Mouse (Mus musculus): ENCODE data around the gene Cfap61.

Cfap61 gene

DNA sequence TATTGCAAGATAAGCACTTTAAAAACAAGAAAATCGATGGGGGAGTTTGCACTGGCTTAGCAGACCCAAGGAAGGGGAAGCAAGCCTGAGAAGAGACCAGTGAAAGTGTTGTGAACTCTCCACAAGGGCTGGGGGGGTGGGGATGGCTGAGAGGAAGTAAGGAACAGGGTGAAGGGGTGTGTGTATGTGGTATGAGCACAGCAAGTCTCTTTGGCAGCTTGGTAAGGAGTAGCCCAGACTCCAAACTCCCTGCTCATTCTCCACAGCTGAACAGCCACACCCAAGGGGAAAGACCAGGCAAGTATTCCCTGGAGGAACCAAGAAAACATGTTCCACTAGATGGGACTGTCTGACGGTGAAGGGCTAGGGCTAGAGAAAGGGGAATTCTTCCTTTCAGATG, 76.2 kb downstream of the Cfap61 start:
- DNase-seq (ENCODE audit: low spot score): no peak

GRCm38 (mm10) chr2:146015341-146016186, 81.0 kb downstream of the Cfap61 start:
- no peak for DNase-seq (ENCODE audit: low spot score)

- no peak for DNase-seq (ENCODE audit: low spot score)
Observed at GRCm38 (mm10) chr2:146022846-146023245, 88.3 kb downstream of the Cfap61 start.

GRCm38 (mm10) chr2:146043640-146044039, 109.1 kb downstream of the Cfap61 start:
- DNase-seq (ENCODE audit: low spot score): no peak

- DNase-seq (ENCODE audit: low spot score): no peak
Observed at GRCm38 (mm10) chr2:146044926-146045890, 110.6 kb downstream of the Cfap61 start.

DNA sequence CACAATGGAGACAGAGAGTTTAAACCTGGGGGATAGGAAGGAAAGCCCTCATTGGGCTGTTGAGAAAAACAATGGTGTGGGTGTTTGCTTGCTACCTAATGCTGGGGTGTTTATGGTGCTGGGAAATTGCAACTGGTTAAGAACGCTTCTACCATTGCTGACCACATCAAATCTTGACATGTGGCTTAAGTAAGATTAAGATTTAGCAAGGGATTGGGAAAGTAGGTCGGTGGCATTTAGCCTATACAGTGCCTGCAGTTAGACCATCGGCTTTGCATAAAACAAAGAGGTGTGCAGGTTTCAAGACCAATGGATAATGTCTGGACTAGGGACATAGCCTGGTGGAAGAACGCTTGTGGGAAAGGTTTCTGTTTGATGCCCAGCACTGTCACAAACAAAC, 113.1 kb downstream of the Cfap61 start:
- DNase-seq (ENCODE audit: low spot score): no peak

DNA sequence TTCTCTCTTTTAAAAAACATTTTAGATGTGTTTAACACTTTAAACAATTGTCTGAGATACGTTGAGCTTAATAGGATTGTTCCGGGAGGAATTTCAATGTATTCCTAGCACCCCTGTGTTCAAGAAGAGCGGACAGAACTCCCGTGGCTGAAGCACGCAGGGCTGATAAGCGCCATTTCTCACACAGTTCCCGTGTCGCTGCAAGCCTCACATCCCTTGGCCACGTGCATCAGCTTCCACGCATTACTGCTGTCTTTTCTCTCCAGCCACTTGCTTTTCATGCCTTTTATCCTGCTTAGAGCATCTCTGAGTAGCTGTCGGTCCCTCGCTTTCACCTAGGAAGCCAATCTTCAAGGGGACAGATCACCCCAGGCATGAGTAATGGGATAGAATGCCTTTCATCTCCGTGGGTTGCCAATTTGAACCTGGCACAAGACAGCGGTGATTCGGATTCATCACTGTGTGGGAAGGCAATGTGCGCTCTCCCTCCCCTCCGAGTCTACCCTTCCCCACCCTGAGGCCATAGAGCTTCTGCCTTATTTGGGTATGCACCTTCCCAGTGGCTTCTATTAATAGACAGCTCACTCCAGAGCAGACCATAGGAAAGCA, 113.7 kb downstream of the Cfap61 start:
- no peak for DNase-seq (ENCODE audit: low spot score)

- DNase-seq (ENCODE audit: low spot score): no peak
Observed at GRCm38 (mm10) chr2:146049339-146049738, 114.8 kb downstream of the Cfap61 start.

DNA sequence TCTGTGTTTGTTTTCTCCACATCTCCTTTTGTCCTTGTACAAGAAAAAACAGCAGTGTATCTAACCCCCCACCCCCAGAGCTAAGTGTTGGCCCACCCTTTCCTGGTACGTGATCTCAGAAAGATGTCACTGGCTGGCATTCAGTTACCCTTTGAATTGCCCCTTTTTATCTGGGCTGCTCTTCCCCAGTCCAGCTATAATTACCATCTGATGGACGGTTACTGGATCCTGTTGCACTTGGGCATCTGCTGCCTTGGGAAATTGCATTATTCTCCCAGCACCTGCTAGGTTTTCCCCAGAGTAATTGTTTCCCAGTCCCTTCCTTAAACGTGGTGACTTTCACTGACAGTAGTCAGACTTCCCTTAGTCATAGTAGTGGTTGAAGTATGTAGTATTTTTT, 115.5 kb downstream of the Cfap61 start:
- DNase-seq (ENCODE audit: low spot score): no peak

- DNase-seq (ENCODE audit: low spot score): no peak
Observed at GRCm38 (mm10) chr2:146051334-146051733, 116.8 kb downstream of the Cfap61 start.

DNA sequence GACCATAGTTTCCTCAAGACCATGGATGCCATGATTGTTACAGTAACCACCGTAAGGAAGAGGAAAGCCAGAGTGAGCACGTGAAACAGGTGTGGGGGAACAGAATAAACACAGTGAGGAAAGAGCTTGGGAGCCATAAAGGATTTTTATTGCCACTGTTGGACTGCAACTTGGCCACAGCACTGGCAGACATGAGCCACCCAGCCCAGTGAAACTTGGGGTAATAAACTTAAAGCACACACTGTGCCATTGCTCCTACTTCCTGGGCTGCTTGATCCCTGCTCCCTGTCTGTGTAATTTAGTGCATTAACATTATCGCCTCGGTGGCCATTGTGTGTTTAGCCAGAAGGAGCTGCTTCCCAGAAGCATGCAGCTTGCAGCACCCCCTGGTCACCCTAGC, 122.5 kb downstream of the Cfap61 start:
- DNase-seq (ENCODE audit: low spot score): no peak

GRCm38 (mm10) chr2:146058791-146059190, 124.2 kb downstream of the Cfap61 start:
- DNase-seq (ENCODE audit: low spot score): no peak

DNA sequence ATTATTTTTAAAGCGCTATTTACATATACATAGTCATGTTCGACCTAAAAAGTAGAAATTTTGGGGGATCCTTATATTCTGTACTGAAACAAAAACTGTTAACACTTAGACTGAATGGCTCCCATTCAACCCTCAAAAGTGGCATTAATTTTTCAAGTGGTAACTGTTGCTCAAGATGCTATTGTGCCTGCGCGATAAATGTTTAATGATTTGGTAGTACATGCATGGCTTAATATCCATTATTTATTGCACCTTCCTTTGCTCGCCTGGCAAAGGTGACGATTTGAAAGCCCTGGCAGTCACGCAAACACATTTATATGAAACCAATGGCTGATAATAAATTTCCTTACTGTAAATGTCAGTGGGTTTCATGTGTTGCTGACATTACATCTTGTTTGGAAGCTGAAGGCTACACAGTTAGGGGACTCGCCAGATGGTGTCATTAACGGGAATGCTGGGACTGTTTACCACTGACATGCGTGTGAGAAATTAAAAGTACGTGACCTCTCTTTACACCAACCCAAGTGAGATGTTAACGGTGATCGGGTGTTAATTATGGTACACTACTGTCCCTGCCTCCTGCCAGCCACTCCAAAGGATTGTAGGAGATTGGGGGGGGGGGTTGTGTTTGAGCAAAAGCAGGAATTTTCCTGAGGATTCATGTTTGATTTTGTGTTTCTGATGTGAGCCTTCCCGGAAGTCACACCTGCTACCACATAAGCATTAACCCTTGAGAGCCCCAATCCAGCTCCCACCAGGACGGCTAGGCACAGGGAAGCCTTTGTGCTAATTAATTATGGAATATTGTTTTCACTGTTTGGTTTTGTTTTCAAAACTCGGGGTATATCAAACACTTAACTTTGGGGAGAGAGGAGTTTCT, 127.1 kb downstream of the Cfap61 start:
- no peak for DNase-seq (ENCODE audit: low spot score)

GRCm38 (mm10) chr2:146062330-146063092, 127.9 kb downstream of the Cfap61 start:
- no peak for DNase-seq (ENCODE audit: low spot score)

GRCm38 (mm10) chr2:146063093-146064074, 128.8 kb downstream of the Cfap61 start:
- no peak for DNase-seq (ENCODE audit: low spot score)

- DNase-seq (ENCODE audit: low spot score): no peak
Observed at GRCm38 (mm10) chr2:146067364-146067763, 132.8 kb downstream of the Cfap61 start.

DNA sequence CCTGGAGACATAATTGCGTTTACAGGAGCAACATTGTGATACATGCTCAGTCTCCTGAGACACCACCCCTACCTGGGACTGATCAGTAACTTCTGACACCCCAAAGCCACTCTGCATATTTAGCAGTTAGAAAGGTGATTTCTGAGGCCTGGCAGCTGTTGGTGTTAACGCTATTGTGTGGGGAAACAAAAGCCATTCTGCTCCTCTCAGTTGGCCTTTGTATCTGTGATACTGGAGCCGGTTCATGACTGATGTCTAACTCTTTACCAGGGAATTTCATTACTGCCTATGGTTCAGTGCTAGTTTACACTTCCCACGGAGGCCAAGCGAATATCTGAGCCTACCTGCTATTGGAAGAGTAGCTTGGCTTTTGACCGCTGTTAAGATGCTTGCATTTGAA, 138.7 kb downstream of the Cfap61 start:
- DNase-seq (ENCODE audit: low spot score): no peak

- DNase-seq (ENCODE audit: low spot score): no peak
Observed at GRCm38 (mm10) chr2:146077117-146077516, 142.5 kb downstream of the Cfap61 start.

DNA sequence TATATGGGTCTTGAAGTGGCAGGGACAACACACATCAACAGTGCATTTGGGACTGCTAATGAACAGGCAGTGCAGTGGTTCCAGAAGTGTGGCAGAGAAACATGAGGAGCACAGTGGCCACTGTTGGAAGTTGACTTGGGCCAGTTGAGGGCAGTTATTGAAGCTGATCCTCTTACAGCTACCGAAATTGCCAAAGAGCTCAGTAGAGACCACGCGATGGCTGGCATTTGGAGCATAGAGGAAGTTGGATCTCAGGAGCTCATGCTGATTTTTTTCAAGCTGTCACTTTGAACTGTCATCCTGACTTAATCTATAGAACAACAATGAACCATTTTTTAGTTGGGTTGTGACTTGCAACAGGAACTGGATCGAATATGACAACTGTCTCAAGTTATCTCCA, 145.7 kb downstream of the Cfap61 start:
- DNase-seq (ENCODE audit: low spot score): no peak
